Mouse (Mus musculus) spleen, postnatal 4 days (tissue): ENCODE results near the gene Mturn.

Source experiments
- DNase-seq, 2 experiments: peaks; one replicate each; pipeline ENCODE4 v3.0.0; 2022; ENCODE audit warnings: low spot score in 2 of 2

Mturn gene

DNA sequence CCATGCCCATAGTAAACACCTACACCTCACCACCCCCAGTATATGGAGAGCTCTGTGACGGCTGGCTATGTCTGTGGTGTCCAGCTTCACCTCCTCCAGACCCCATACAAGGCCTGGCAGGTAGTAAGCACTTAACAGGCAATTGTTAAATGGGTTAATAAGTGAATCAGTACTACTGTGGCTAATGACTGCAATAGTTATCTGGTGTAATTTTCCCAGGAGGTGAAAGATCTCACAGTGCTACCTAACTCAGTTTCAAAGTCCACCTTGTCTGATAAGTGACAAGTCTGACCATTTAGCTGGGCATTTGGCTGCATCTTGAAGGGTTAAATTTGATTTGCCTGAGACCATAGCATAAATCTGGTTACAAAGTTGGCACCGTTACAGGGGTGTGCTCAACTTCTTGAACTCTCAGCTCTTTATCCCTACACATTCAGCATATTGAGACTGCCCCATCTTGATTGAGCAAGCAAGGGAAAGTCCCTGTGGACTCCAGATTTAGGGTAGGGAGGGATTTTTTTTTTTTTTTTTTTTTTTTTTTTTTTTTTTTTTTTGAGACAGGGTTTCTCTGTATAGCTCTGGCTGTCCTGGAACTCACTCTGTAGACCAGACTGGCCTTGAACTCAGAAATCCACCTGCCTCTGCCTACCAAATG lies 48.2 kb downstream of the Mturn start:
- DNase-seq, result no peak

DNA sequence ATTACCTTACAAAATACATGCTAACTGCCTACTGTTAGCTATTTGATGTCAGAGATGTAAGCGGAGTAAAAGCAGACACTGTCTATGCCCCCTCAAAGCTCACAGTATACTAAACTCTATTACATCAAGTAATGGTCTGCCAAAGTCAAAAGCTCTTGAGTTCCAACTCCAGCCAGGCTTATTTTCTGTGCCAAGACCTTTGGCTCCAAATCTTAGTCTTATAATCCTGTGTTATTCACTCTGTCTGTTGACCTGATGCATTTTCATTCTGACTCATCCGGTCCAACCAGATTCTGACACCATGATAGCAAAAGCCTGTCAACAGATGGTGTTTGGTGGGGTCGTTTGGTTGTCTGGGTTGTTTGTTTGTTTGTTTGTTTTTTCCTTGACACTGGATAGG lies 50.3 kb downstream of the Mturn start:
- no peak for DNase-seq

DNA sequence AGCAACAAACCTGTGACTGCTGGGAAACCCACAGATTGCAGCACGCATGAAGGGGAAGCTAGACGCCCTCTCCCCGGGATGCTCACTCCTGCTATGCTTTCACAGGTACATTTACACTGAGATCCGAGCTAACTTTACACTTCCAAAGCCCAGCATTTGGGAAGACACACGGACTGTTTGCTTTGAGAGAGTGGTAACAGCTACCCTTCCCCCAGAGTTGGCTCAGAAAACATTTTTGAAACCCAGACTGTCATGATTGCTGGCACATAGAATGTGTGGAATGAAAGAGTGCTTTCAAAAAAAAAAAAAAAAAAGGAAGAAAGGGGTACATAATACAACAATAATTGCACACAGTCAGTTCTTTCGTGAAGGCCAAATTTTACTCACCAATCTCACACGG lies 51.3 kb downstream of the Mturn start:
- no peak for DNase-seq

DNA sequence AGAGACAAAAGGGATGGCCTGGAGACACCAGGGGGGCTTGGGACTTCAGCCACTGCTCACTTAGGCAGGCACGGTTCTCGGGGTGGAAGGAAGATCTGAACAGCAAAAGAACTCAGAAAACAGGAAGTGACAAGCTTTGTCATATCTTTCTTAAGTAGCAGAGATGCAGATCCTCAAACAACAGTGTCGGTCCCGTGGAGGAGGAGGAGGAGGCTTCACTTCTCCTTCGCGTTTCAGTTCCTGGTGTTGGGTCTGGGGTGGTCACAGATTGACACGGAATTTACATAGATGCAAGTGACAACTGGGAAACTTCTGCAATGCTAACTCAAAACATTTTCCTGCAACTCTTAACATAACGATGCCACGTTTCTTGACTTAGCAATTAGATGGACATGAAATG lies 54.7 kb downstream of the Mturn start:
- DNase-seq, result peak in 1 of 2 experiments; percentile 45

DNA sequence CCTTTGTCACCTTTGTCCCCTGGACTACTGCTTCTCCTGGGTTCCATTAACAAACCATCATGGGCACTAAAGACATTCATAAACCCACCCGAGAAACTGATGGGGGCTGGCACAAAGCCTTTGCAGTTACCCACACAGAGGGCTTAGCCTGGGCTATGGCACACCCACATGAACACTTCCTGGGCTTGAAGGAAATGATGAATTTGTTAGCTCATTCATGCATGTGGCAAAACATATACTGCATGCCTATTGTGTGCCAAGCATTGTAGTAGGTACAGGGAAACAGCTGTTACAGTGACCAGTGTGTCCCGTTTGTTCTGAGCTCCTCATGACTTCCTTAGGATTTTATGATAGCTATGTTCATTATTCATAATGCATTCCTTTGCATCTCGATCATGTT lies 55.8 kb downstream of the Mturn start:
- no peak for DNase-seq

DNA sequence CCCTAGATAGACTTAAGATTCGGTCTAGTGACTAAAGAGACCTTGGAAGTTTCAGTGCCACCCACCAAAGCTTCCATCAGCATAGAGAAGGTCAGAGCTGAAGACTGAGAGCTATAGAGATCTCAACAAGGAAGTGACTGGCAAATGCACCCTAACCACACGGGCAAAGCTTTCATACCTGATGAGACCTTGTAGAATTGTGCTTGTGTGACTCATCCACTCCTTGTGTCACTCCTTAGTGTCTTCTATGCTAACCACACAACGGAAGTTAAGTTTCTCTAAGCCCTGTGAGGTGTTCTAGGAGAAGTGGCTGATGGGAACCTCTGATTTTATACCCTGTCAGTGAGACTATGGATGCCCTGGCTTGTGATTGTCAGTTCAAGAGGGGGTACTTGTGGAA lies 56.3 kb downstream of the Mturn start:
- no peak for DNase-seq

DNA sequence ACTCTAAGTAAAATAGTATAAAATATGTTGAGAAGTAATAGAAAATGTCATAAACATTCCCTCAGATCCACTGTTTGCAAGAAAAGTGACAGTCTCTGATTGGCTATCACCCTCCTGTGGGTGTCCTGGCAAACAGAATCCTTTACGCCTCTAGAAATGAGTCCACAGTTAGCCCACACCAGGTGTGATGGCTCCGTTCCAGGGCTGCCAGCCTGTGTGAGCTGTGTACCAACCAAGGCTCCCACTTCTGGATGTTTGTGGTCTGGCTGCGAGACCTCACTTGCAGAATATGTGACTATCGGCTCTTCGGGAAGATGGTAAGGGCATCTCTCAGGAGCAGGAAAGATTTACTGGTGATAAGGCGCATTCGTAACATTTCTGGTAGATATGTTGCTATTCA lies 67.6 kb downstream of the Mturn start:
- DNase-seq, result no peak

DNA sequence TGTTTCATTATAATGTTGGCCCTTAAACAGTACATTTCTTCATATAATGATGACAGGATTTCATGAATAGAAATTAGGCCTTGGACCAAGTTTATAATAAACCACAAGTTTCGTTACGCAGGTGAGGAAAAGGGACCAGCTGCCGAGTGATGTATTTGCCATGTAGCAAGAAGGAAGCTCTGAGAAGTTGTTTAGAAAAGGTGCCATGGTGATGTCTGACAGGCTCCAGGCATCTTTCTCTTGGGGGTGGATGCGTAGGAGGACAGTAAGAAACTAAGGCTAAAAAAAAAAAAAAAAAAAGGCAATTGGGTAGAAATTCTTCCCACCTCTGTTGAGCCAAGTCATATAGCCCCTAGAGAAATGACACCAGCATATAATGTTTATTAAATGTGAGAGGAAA lies 70.2 kb downstream of the Mturn start:
- DNase-seq, result no peak

DNA sequence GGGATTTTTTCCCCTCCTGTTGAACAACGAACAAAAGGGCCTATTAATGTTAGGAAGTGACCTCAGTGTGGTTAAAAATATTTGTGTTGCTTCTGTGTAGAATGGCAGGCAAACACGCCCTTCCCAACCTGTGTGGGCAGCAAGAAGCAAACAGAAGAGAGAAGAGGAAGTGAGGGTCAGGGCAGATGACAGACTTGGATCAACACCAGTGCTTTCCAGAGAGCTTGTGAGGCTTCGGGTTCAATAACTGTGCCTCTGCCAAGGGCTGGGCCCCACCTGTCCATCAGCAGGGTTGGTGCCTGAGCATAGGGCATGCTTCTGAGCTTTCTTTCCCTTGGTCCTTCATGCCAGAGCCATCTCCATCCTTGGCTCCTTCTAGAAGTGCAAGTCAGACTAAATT lies 70.7 kb downstream of the Mturn start:
- no peak for DNase-seq
